ENCODE assay signal across 16 mouse cellular contexts in the genomic region with DNA sequence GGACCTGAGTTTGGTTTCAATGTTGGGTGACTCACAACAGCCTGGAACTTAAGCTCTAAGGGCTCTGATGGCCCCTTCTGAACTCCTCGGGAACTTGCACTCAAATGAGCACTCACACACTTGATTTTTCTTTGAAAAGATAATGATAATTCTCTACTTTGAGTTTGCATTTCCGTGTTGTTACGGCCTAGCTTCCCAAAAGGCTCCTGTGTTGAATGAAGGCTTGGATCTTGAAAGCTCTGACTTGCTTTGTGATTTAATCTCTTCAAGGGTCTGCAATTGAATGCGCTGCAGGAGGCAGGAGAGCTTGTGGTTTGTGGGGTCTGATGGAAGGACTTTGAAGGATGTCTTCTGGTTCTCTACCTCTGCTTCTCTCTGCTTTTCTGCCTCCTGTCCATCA.
"Had no signal": no experiment of that assay in that cellular context is flagged by ENCODE, and none has a peak within 500 bp of the region (broad histone marks: within the 10 kb centered on the region; RNA-seq: fewer than 3 reads in every experiment).

No protein-coding gene starts in this region.

- H3K4me1 ChIP-seq: neural tube, embryonic 13.5 days; neural tube, embryonic 15.5 days; stomach, embryonic 15.5 days had no signal

- H3K9ac ChIP-seq: neural tube, embryonic 13.5 days; neural tube, embryonic 15.5 days; stomach, embryonic 15.5 days had no signal

- DNase-seq: retina, postnatal 1 day; right cerebral cortex, adult 18-20 months; right cerebral cortex, postnatal 14 days; right cerebral cortex, postnatal 25 days; right cerebral cortex, postnatal 4 days; spleen, adult 18-20 months; thymus, adult 18-20 months; thymus, adult 2 months; thymus, postnatal 14 days; thymus, postnatal 25 days; thymus, postnatal 36 days; thymus, postnatal 4 days had no signal

- H3K36me3 ChIP-seq: neural tube, embryonic 13.5 days; neural tube, embryonic 15.5 days; stomach, embryonic 15.5 days had no signal

- H3K27me3 ChIP-seq: neural tube, embryonic 13.5 days; neural tube, embryonic 15.5 days; stomach, embryonic 15.5 days had no signal

- H3K4me3 ChIP-seq: neural tube, embryonic 13.5 days; neural tube, embryonic 15.5 days; stomach, embryonic 15.5 days had no signal

- H3K27ac ChIP-seq: neural tube, embryonic 13.5 days; neural tube, embryonic 15.5 days; stomach, embryonic 15.5 days; stomach, postnatal 0 days had no signal
